Mouse (Mus musculus): ENCODE measurements around the gene Ndc1.
"Not testable (repeated sequence)": the region's sequence is repeated elsewhere in the genome, so short reads cannot be mapped to it uniquely, and the experiment has no call there.

Gene Ndc1

DNA sequence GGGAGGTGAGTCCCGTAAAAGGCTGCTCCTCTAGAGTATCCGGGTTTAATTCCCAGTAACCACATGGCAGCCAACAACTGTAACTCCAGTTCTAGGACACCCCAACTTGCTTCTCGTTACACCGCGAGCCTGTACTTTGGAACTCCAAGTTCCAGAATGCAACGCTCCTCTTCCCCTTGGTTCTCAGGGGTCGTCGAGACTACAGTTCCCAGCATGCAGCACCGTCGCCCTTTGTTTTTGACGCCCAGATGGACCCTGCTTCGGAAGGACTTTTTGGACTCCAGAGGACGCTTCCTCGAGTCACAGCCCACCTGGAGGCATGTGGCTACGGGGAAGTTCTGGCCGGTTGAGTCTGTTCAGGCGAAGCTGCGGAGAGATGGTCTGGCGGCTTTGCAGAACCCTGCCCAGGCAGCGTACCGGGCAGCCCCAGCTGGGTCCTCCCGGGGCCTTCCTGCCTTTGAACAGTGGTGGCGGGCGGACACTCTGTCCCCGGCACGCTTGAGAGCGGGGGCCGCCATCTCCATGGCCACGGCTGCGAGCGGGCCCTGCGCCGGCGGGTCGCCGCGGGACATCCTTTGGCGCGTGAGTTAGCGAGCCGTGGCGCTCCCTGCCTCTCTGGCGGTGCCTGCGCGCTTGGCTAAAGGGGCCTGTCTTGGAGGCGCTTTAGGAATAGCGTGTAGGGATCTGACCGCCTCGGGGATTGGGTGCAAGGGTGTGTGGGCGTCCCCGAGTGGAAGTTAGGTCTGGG is at the start of gene Ndc1:
Ndc1 (plus strand) TSS at position 218 of the 748 bp plus-strand sequence.
- peak; percentile 91 for DNase-seq

DNA sequence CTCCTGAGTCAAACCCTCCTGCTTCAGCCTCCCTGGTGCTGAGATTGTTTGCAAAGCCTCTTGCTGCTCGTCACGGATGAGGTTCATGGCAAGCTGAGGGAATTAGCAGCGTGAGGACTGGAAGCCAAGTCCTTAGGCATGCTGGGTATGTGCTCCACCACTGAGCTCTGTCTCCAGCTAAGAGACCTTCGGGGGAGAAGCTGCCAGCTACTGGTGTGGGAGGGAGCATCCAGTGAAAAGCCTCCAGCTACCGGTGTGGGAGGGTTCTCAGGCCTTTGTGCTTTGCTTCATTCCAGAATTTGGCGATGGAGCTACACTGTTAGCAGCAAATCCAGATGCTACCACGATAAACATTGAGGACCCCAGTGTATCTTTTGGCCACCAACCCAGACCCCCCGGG is 48.9 kb upstream of the Ndc1 start:
- DNase-seq, result no peak

DNA sequence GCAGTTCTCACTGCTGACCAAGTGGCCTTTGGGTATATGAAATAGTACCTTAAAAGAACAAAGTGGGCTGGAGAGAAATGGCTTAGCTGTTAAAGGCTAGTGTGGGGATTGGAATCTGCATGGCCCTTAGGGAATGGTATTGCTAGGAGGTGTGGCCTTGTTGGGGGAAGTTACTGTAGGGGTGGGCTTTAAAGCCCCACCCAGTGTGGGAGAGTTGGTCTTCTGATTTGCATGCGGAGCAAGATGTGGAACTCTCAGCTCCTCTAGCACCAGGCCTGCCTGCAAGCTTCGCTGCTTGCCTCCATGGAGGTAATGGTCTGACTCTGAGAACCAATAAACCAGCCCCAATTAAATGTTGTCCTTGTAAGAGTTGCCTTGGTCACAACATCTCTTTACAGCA is 46.5 kb upstream of the Ndc1 start:
- no peak for DNase-seq

DNA sequence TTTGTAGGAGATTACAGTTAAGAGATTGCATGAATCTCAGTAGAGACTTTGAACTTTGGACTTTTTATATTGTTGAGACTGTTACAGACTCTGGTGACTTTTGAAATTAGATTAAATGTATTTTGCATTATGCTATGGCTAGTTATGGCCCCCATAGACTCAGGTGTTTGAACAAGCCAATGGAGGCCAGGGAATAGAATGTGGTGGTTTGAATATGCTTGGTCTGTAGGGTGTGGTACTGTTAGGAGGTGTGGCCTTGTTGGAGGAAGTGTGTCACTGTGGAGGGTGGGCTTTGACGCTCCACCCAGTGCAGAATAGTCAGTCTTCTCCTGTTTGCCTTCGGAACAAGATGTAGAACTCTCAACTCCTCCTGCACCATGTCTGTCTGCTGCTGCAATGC is 44.5 kb upstream of the Ndc1 start:
- DNase-seq, result no peak

DNA sequence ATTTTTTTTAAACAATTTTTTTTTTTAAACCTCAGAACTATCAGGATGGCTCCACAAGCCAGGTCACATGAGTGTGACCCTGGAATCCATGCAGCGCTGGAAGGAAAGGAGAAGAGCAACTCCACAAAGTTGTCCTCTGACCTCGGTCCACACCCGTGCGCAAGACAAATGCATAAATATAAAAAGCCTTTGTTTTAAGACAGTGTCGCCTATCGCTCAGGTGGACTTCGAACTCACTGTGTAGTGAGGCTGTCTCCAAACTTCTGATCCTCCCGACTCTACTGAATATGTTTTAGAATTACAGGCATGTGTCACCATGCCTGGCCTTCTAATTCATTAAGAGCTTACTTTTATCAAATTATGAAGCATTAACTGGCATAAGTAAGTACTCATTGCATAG is 39.1 kb upstream of the Ndc1 start:
- no peak for DNase-seq

DNA sequence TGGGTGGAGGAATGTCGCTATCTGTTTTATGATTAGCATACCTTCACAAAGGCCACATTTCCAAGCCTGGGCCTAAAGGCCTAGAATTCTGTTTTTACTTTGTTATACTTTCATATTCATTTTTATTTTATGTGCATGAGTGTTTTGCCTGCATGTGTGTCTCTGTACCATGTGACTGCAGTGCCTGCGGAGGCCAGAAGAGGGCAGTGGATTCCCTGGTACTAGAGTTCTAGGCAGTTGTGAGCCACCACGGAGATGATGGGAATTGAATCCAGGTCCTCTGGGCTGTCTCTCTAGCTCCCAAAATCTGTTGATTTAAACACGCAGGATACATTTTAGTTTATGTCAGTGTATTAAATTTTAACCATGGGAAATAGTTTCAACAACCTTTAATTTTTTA is 34.1 kb upstream of the Ndc1 start:
- DNase-seq, result no peak

DNA sequence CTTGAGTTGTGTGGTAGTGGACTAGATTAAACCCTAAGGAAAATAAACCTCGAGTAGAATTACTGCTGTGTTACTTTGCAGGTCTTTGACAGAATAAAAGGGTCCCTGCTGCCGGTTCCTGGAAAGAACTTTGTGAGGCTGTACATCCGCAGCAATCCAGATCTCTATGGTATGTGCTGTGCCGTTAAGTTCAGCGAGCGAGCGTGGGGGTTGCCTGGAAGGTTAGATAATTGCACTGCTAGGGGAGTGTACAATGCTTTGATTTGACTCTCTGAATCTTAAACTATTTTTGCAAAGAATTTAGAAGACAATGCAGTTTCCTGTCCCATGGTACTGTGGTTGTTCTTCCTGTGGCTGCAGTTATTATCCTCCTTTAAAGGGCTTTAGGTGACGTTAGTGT is 31.2 kb upstream of the Ndc1 start:
- DNase-seq, result no peak

DNA sequence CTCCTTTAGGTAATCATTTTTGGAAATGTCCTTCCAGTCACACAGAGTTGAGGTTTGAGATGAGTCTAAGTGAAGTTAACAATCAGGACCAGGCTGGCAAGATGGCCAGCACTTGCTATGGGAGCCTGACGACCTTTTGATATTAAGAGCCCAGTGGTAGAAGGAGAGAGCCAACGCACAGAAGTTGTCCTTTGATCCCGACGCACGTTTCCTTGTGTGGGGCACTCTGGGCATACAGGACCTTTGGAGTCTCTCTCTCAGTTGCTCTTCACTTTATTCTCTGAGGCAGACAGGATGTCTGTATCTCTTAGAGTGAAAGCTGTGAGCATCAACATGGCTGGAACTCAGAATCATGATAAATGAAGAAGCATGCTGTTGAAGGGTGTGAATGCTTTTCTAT is 30.1 kb upstream of the Ndc1 start:
- DNase-seq, result no peak

DNA sequence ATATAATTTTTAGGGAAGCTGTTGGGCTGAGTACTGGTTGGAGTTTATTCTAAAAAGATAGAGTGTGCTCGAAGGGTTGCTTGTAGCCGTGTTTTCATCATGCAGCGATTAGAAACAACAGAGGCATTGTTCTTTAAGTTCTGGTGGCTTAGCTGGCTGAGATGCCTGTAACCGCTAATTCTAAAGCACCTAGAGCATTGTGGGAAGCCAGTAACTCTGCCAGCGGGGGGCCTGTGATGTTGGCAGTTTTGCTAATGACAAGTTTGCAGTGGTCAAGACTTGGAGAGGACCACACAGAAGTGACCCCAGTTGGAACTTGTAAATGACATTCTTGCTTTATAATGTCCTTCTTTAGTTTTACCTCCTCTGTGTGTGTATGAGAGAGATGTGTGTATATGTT is 26.2 kb upstream of the Ndc1 start:
- no peak for DNase-seq

DNA sequence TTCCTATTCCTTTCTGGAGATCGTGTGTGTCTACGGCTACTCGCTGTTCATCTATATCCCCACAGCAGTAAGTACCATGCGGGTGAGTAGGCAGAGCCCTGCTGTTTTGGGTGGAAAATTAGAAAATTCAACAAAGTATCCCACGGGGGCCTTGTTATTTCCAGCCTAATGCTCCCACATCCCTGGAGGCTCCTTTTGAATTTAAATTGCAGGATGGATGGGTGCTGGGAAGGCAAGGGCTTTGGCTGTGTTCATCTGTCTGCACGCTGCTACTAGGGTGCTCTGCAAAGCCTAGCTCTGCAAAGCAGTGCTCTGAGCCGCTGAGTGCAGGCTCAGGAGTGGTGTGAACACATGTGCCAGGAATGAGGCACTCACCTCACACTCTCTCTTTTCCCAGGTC is 23.0 kb upstream of the Ndc1 start:
- no peak for DNase-seq

DNA sequence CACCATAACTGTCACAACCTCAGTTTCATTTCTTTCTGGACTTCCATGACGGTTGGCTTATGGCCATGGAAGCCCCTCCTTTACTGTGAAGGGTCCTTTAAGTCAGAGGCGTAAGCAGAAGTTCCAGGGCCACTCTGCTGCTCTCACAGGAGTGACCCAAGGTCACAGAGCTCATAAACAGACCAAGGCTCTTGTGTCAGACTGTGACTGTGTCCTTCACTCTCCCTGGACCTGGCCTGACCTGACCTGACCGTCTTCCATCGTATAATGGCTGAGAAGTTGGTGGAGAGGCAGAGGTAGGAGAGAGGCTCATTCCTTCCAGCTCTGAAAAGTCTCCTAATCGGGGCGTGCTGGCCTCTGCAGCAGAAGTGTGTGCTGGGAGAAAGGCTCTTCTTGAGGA is 20.4 kb upstream of the Ndc1 start:
- no peak for DNase-seq

DNA sequence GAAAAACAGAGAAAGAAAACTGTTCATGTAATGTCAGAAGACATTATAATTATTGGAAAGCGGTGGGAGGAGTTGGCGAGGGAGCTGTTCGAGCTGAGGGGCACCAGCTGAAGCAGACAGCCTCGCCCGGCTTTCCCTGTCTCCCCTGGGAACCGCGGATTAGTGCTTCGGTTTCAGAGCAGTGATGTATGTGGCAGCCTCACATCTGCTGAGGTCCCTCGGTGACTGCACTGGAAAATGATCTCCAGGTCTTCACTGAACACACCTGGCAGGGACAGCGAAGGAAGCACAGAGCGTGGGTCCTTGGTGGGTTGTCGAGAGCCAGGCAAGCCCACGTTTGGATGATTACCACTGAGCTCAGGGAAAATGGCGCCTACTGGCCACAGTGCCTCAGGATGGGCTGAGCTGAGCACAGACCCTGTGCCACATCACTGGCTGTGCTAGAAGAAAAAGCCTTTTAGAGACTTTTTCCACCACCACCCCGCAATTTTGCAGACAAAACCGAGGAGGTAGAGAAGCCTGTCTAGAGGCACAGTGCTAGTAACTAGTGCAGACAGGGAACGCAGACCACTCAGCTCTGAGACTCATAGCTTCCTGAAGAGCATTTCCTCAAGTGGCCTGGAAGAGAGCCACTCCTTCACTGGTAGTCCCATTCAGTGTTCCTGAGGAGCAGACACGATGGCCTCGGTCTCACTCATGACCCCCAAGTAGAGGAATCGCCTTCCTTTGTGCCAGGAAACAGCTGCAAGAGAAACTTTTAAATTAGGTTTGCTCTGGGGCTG is 18.9 kb upstream of the Ndc1 start:
- no peak for DNase-seq

DNA sequence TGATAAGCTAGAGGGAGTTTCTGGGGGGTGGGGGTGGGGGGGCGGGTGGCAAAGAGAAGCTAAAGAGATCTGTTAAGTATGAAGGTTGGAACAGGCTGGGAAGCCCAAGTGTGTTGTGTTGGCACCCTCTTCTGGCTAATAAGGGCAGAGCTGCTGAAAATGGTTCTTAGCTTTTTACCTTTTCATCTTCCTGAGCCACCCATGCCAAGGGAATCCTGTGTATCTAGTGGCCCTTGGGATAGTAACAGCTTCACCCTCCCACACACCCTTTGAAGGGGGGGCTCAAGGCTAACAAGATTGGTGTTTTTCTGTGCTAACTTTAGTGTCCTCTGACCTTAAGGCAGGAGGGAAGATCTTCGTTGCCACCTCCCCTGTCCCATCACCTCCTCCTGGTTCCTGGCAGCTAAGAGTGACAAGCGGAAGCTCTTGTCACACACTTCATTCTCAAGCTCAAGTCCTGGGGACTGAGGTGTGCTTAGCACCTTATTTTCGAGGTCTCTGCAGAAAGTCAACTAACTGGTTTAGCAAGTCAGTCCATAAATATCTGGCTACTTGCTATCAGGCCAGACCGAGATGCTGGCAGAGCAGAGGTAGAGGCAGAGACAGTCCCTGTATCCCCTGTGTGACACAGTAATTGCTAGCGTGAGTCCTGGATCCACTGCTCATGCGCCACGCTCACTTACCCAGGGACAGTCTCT is 18.1 kb upstream of the Ndc1 start:
- peak; percentile 46 for DNase-seq

DNA sequence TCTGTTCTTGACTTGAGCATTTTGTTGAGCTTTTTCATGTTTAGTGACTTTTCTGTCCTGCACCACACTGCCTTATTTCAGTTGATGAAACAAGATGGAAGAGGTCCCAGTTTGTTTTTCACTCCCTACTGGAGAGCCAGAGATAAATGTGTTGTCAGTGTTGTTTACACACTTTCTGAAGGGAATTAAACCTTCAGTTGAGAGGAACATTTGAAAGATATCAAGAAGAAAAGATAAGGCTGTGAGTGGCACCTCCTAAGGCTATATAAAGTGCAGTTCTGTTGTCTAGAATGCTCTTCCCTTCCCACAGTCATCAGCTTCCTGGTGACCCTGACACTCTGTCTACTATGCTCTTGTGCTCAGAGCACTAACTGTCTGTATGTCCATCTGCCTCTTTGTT is 16.2 kb upstream of the Ndc1 start:
- no peak for DNase-seq

DNA sequence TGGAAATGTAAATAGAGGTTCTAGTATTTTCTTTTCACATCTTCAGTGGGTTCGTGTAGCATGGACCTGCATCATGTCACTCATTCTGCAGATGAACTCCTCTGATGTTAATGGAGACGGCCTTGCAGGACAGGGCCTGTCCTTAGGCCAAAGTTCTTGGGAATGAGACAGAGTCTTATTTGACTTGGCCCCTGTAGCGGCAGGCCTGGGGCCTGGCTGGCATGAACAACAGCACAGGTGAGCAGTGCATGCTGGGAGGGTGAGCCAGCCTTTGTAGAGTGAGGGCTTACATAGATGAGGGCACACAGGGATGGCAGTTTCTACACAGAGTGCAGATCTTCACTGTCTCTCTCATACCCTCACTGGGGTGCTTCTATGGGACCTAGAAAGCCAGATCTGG is 14.0 kb upstream of the Ndc1 start:
- DNase-seq, result peak; percentile 33

DNA sequence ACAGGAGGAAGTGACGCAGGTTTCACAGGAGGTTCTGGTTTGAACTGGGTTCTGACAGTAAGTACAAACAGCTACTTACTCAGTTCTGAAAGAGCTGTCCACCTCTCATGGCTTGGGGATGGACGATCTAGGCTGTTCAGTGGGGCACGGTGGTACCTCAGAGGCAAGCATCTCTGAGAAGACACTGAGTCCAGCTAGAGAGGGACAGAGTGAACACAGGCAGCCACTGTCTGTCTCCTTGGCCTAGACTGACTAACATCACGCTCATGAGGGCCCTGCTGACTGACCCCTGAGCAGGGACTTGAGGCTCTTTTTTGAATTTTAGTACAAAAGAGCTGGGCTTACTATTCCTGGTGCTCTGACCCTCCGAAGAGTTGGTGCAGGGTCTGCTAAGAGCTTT is 13.5 kb upstream of the Ndc1 start:
- no peak for DNase-seq

DNA sequence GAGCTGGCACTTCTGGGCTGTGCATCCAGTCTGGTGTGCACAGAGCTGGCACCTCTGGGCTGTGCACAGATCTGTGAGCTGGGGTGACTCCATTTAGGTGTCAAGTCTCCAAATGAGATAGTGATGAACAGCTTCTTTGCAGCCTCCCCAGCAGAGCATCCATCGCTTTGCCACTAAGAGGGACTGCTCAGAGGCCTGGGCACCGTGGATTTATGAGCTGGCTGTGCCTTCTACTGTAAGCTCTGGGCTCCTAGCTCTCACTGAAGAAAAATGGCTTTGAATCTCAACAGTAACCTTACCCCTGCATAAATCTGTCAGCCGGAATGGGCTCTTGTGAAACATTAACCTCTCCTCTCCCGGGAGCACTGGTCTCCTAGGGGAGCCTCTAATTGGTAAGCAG is 13.0 kb upstream of the Ndc1 start:
- peak; percentile 18 for DNase-seq

DNA sequence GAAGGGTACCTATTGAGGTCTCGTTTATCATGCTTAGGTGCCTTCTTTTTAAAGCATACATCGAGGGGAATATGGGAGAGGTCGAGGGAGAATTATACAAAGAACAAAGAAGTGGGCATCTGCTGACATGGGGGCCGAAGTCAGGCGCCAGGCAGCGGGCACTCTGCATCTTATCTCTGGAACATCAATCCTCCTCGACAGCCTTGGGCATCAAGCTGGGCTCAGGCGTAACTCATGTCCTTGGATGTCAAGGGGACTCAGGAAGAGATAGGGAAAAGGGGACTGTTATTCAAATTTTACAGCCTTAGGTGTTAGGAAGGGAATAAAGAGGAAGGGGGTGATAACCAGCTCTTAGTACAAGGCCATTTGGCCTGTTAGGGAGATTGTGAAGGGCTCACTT is 10.4 kb upstream of the Ndc1 start:
- DNase-seq, result not testable (repeated sequence)

DNA sequence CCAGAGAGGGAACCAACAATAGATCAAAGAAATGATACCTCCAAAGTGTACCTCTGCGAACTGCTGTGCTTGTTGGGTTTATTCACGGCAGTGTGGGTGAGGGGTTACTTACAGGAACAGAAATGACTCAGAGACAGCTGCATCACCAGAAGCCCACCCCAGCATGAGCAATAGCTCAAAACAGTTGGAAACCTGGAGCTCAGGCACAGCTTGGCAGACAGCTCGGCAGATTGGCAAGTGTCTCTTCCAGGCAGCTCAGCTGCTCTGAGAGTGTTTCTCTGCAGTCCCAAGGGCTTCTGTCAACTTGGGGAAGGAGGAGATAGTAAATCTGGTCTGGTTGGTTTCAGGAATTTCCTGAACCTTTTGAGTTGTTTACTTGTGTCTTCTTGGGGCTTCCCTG is 9.1 kb upstream of the Ndc1 start:
- no peak for DNase-seq

DNA sequence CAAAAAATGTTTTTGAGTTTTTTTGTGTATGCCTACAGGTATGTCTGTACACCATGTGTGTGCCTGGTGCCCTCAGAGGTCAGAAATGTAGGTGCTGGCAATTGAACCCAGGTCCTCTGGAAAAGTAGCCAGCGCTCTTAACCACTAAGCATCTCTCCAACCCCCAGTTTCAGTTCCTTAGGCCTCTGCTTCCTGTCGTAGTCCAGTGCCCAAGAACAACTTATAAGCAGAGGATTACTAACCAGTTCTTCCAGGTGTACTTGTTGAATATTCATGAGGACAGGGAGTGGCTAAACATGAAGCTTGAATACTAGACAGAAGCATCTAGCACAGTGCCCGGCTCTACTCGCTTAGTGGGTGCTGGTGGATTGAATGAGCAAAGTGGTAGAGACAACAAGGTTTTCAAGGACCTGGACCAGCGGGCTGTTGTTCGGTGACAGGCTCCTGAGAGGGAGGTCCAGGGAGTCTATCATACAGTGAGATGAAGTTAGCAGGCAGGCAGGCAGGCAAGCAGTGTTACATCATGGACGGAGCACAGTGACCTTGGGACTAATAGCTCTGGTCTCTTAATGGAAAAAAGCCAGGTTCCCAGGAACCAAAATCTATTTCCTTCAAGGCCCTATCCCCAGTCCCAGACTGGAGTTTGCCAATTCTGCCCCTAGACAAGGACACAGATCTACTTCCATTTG is 7.0 kb upstream of the Ndc1 start:
- peak; percentile 51 for DNase-seq

DNA sequence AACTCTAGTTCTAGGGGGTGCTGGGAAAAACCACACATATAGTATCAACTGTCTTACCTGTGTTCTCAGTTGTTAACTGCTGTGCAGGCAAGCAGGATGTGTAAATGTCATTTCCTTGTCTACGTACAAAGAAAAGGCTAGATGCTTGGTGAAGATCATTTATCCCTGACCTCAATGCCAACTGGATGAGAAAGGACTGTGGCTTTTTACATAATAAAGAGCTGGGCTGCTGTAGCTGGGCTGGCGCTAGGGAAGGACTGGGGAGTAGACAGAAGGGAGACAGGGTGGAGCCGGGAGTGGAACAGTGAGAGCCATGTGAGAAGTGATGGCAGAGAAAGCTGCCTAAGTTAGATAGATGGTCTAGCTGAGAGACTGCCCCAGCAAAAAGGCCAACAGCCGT is 4.8 kb upstream of the Ndc1 start:
- DNase-seq, result no peak

DNA sequence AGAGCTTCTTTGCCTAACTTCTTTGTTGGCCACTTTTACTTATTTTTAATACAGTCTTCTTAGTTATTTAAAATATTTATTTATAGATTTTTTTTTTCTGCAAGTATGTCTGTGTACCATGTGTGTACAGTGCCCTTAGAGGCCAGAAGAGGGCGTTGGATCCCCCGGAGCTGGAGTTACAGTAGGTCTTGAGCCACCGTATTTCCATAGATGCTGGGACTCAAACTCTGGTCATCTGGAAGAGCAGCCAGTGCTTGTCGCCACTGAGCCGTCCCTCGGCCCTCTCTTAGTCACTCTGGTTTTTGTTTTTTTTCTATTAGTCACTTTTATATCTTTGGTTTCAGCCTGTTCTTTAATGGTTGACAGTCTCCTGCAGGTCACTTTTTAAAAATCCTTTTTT is 4.0 kb upstream of the Ndc1 start:
- DNase-seq, result no peak

DNA sequence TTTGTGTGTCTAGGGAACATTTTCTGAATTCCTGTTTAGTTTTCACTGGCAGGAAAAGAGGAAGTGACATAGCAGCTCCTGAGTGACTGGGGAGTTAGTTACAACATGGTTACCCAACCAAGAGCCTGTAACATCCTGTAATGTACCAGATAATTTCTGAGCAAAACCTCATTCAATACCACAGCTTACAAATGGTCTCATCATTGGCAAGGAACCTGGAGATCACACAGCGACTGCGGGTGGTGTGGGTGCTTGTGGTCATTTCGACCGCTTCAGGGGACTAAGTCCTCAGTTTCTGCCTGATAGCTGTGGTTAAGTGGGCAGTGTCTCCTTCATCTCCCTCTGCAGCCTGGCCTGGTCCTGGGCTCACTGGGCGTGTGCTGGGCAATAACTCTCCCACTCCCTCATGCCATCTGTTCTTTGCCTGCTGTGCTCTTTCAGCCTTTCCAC is 3.4 kb upstream of the Ndc1 start:
- no peak for DNase-seq

Measured in kidney, adult 18-20 months (tissue).